Mouse (Mus musculus) liver, postnatal 0 days (tissue): Measurements from ENCODE around the gene Folr2. TPM values are rescaled to one million over a fixed set of nuclear protein-coding genes. Genes with fewer than 3 reads are reported as not detected.

Source experiments
- ATAC-seq: fragments of 200-750 bp; cut with Nextera tagmentation; 2 replicates; pipeline ENCODE4 v1.8.0; 2017; ENCODE audit warnings: mild to moderate bottlenecking, moderate library complexity
- DNase-seq: peaks from one replicate; pipeline ENCODE4 v3.0.0-alpha.2; 2016
- H3K27ac ChIP-seq: fragments of 300-500 bp; sonication (generic); 2 replicates; pipeline ENCODE4 v1.5.1; 2014; ENCODE audit warnings: antibody characterized with exemption, moderate library complexity, mild to moderate bottlenecking, low read depth
- H3K27me3 ChIP-seq: fragments of 300-500 bp; sonication (generic); 2 replicates; pipeline ENCODE4 v1.6.1; 2014; ENCODE audit warnings: low read length, control low read depth, mixed read lengths; ENCODE audit not compliant: insufficient read depth
- H3K36me3 ChIP-seq: fragments of 300-500 bp; sonication (generic); replicated peaks from 2 replicates; pipeline ENCODE4 v1.6.1; 2014; ENCODE audit warnings: mild to moderate bottlenecking, control low read depth, low read length, moderate library complexity, mixed read lengths; ENCODE audit not compliant: insufficient read depth
- H3K4me1 ChIP-seq: fragments of 300-500 bp; sonication (generic); 2 replicates; pipeline ENCODE4 v1.6.1; 2014; ENCODE audit warnings: antibody characterized with exemption, mild to moderate bottlenecking, control low read depth; ENCODE audit not compliant: insufficient read depth
- H3K4me2 ChIP-seq: fragments of 300-500 bp; sonication (generic); 2 replicates; pipeline ENCODE4 v1.6.1; 2014; ENCODE audit warnings: low read depth, mild to moderate bottlenecking, low read length, moderate library complexity, mixed read lengths
- H3K4me3 ChIP-seq: fragments of 300-500 bp; sonication (generic); 2 replicates; pipeline ENCODE4 v1.5.1; 2014; ENCODE audit warnings: low read depth, low read length
- H3K9ac ChIP-seq: fragments of 300-500 bp; sonication (generic); replicated peaks from 2 replicates; pipeline ENCODE4 v1.6.1; 2014; ENCODE audit warnings: mild to moderate bottlenecking, moderate library complexity
- H3K9me3 ChIP-seq: fragments of 300-500 bp; sonication (generic); 2 replicates; pipeline ENCODE4 v1.6.1; 2016; ENCODE audit warnings: mild to moderate bottlenecking, control low read depth, low read length, mixed read lengths
- CTCF ChIP-seq: sonication (generic); IDR thresholded peaks from 2 replicates; pipeline ENCODE4 v1.5.1; 2016; ENCODE audit warnings: antibody characterized with exemption, low read depth
- EP300 ChIP-seq: IDR thresholded peaks from 2 replicates; pipeline ENCODE4 v1.6.1; 2016; ENCODE audit warnings: antibody characterized with exemption, low read depth, mild to moderate bottlenecking
- WGBS: fragments of 180-500 bp; shearing (Covaris S2); extraction: QIAGEN DNeasy Blood & Tissue Kit; methylation state at CpG from one replicate; pipeline ENCODE4 v1.1.7; 2014; ENCODE audit not compliant: insufficient replicate concordance; 5-methylcytosine and 5-hydroxymethylcytosine counted together
- polyA plus RNA-seq: library from polyadenylated mRNA; unstranded; fragments of >200 nt; fragmentation: Nextera tagmentation; extraction: Ambion mirVana; gene quantifications from 2 replicates; pipeline ENCODE4 v1.2.1, GENCODE M21; 2015

Gene Folr2
- polyA plus RNA-seq, 1 experiment from 2014 or later, result 9.0 TPM

- no peak for DNase-seq
- no peak for ATAC-seq
- TF ChIP-seq CTCF (no peak), EP300 (no peak)
- no peak overlapping the region for H3K9ac ChIP-seq
- WGBS, result 83% methylated on average over 3 of the region's 3 CpGs
- H3K4me1 ChIP-seq, result peaks cover 5% of the 10 kb centered on the region; the same call in 1 of the 2 replicates
- H3K4me3 ChIP-seq, result no peak overlapping the region
- H3K27ac ChIP-seq, result no peak overlapping the region
- H3K27me3 ChIP-seq, result peaks cover 25% of the 10 kb centered on the region
- no peak overlapping the region for H3K4me2 ChIP-seq
- H3K9me3 ChIP-seq, result no peaks in the 10 kb centered on the region
- H3K36me3 ChIP-seq, result peaks cover 30% of the 10 kb centered on the region
Observed at GRCm38 (mm10) chr7:101833916-101834584, 22.9 kb downstream of the Folr2 start.

DNA sequence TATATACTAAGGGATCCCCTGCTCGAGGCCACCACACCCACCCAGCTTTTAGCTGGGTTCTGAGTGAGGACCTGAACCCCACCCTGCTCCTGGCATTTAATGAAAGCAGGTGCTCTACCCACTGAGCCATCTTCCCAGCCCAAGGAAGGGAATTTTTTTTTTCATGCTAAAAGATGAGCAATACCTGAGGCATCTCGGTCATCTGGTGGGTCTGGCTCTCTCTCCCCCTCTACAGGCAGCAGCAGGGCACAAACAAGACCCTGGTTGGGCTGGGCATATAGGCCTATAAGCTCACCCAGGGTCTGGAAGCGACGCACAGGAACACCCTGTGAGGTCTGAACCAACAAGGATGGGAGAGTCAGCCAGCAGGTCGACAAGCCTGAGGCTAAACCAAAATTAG lies 23.6 kb downstream of the Folr2 start:
- H3K27ac ChIP-seq, result no peak overlapping the region
- peaks cover 3% of the 10 kb centered on the region; the same call in 1 of the 2 replicates for H3K4me1 ChIP-seq
- H3K4me3 ChIP-seq, result no peak overlapping the region
- no peak overlapping the region for H3K9ac ChIP-seq
- WGBS, result 64% methylated on average over 5 of the region's 5 CpGs
- DNase-seq, result no peak
- ATAC-seq, result no peak
- H3K36me3 ChIP-seq, result peaks cover 32% of the 10 kb centered on the region
- no peak overlapping the region for H3K4me2 ChIP-seq
- no peak for TF ChIP-seq EP300
- TF ChIP-seq CTCF, result no peak
- H3K9me3 ChIP-seq, result no peaks in the 10 kb centered on the region
- peaks cover 20% of the 10 kb centered on the region for H3K27me3 ChIP-seq

DNA sequence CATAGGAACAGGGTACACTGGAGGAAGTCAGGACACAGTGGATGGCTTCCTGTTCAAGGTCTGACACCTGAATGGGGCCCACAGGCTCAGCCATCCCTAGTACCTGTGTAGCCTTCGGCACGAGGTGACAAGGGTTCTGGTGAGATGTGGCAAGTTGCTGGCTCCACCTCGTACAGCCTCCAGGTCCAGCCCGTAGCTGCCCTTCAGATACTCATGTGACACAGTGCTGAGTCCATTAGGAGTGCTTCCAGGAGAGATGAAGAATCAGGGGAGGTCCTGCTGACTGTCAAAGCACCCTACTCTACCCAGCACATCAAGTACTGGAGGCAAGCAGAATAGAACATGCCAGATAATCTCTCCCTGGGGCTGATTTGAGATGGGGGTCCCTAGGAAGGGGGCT lies 24.6 kb downstream of the Folr2 start:
- 85% methylated on average over 4 of the region's 4 CpGs for whole genome bisulfite sequencing
- peaks cover 32% of the 10 kb centered on the region for H3K36me3 ChIP-seq
- peaks cover 3% of the 10 kb centered on the region; the same call in 1 of the 2 replicates for H3K4me1 ChIP-seq
- peaks cover 11% of the 10 kb centered on the region for H3K27me3 ChIP-seq
- ATAC-seq (no peak), DNase-seq (no peak)
- H3K4me3 ChIP-seq, result no peak overlapping the region
- H3K4me2 ChIP-seq, result no peak overlapping the region
- no peak overlapping the region for H3K9ac ChIP-seq
- H3K27ac ChIP-seq, result no peak overlapping the region
- TF ChIP-seq CTCF (no peak), EP300 (no peak)
- no peaks in the 10 kb centered on the region for H3K9me3 ChIP-seq

DNA sequence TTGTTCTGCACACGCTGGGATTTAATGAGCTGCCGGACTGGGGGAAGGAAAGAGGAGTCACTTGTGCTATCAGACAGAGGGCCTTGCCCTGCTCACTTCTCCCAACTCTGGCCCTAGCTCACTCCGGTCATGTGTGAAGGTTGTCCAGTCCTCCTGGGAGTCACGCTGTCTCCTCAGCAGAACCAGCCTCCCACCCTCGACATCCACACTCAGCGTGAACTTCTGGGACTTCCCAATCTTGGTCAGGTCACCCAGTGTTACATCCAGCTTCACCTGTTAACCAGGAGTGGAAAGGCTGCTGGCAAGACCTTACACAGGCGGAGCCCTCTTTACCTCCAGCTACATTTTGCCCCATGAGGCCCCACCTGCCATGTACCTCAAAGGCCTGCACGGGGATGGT lies 25.6 kb downstream of the Folr2 start:
- peaks cover 2% of the 10 kb centered on the region for H3K27me3 ChIP-seq
- WGBS, result 86% methylated on average over 8 of the region's 8 CpGs
- peaks cover 37% of the 10 kb centered on the region for H3K36me3 ChIP-seq
- H3K4me3 ChIP-seq, result no peak overlapping the region
- TF ChIP-seq CTCF (no peak), EP300 (no peak)
- H3K4me1 ChIP-seq, result peaks cover 3% of the 10 kb centered on the region; the same call in 1 of the 2 replicates
- no peak overlapping the region for H3K27ac ChIP-seq
- no peaks in the 10 kb centered on the region for H3K9me3 ChIP-seq
- DNase-seq (no peak), ATAC-seq (no peak)
- no peak overlapping the region for H3K9ac ChIP-seq
- no peak overlapping the region for H3K4me2 ChIP-seq

- no peaks in the 10 kb centered on the region for H3K4me1 ChIP-seq
- H3K9ac ChIP-seq, result no peak overlapping the region
- TF ChIP-seq CTCF (0 out of 2 replicates have a peak, but pooled peaks have one; percentile 15), EP300 (no peak)
- WGBS, result 85% methylated on average over 3 of the region's 3 CpGs
- no peaks in the 10 kb centered on the region for H3K9me3 ChIP-seq
- peaks cover 39% of the 10 kb centered on the region for H3K36me3 ChIP-seq
- no peak for ATAC-seq
- no peak overlapping the region for H3K4me2 ChIP-seq
- H3K4me3 ChIP-seq, result no peak overlapping the region
- H3K27ac ChIP-seq, result no peak overlapping the region
- no peak for DNase-seq
- H3K27me3 ChIP-seq, result no peaks in the 10 kb centered on the region
Observed at GRCm38 (mm10) chr7:101830373-101830772, 26.6 kb downstream of the Folr2 start.

DNA sequence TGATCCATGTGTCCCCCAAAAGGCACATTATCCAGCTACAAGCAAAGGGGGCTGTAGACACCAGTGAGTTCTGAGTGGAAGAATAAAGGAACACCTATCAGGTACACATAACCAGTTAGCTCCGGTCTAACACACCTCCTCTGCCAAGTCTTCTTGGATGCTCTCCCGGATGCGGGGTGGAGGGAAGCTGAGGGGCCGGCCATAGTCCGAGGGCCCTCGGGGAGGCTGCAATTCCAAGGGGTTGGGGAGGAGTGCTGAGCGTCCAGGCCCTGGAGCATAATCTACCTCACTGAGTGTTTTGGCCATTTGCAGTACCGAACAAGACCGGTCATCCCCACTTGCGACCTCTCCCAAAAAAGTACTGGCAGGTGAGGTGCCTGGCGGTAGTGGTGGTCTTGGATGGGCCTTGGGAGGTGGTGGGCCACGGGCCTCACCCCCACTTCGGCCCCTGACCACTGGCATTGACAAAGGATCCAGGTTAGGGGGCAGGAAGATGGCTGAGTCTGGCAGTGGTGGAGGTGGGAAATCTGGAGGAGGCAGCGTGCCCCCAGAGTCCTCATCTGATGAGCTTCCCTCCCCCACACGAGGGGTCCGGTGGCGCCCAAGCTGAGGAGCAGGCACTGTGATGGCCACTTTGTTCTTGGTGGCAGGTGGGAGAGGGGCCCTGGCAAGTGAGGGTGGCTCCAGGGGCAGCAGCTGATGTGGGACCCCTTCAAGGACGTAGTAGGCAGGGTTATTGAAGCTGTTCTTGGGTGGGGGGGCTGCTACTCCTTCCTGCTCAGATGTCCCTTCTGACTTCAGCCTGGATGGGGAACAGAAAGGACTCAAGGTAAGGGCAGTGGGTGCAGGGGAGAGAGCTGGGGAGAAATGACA lies 33.0 kb downstream of the Folr2 start:
- 87% methylated on average over 18 of the region's 18 CpGs for WGBS

More for the DNA sequence above, 33.0 kb downstream of the Folr2 start:
- peaks cover 44% of the 10 kb centered on the region for H3K27me3 ChIP-seq
- no peak overlapping the region for H3K4me3 ChIP-seq
- peaks cover 13% of the 10 kb centered on the region for H3K4me1 ChIP-seq
- DNase-seq (no peak), ATAC-seq (no peak)
- H3K9ac ChIP-seq, result no peak overlapping the region
- no peak for TF ChIP-seq EP300
- TF ChIP-seq CTCF, result no peak
- H3K27ac ChIP-seq, result no peak overlapping the region
- H3K36me3 ChIP-seq, result peaks cover 11% of the 10 kb centered on the region; the same call in 1 of the 2 replicates
- no peaks in the 10 kb centered on the region for H3K9me3 ChIP-seq
- no peak overlapping the region for H3K4me2 ChIP-seq
